Mouse (Mus musculus): ENCODE measurements around the gene Calhm4. TPM values are rescaled to one million over a fixed set of nuclear protein-coding genes. Genes with fewer than 3 reads are reported as not detected.
A peak's percentile ranks its signal among the peaks of the same experiment; 100 is the strongest.
"Not testable (repeated sequence)": the region's sequence is repeated elsewhere in the genome, so short reads cannot be mapped to it uniquely, and the experiment has no call there.

Calhm4 gene
- polyA plus RNA-seq, 1 experiment from 2014 or later, result not detected

DNA sequence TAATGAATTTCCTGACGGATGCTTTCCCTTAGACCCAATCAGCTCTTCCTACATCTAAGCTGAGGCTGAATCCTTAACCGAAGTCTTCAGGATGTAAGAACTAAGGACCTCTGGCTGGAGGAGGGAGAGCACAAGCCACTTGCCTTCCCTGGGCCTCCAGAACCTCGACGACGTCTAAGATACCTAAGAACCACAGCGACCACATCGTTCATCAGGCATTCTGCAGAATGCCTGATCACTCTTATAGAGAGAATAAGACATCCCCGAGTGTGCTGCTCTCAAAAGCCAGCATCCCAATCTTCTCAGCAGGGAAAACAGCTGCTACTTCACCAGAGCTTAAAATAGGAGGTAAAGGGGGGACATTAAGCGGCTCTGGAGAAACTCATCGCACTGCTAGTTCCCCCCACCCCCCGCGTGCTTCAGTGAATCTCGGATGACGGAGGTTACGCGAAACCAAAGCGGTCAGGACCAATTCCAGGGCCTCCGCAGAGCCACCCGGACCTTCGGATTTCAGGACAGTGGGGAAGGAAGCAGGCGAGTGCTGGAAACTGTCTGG lies 25.3 kb downstream of the Calhm4 start:
- no peak for ATAC-seq (ENCODE audit: low FRiP score, low TSS enrichment)
- no peak for DNase-seq (ENCODE audit: low spot score)

DNA sequence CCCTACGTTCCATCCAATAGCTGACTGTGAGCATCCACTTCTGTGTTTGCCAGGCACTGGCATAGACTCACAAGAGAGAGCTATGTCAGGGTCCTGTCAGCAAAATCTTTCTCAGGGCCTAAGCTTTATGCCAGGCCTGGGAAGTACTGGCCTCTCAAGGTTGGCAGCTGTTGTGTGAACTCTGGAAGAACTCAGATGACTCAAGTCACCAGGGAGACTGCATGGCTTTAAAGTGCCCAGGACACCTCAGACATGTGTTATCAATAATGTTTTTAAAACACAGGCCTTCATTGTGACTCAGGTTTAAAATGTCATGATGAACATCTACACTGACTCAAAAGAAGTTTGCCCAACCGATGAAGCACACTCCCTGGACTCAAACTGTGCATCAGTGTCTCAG lies 30.9 kb downstream of the Calhm4 start:
- DNase-seq (ENCODE audit: low spot score) (no peak), ATAC-seq (ENCODE audit: low FRiP score, low TSS enrichment) (no peak)
- no peak overlapping the region for H3K27ac ChIP-seq (replicated peaks)
- no peaks in the 10 kb centered on the region for H3K27me3 ChIP-seq (ENCODE audit: control insufficient read depth, insufficient read depth, low read length)
- no peak overlapping the region for H3K9ac ChIP-seq (ENCODE audit: low read length)
- WGBS, result 85% methylated on average over 2 of the region's 2 CpGs
- H3K4me2 ChIP-seq (replicated peaks; ENCODE audit: low read depth), result no peak overlapping the region
- no peak for TF ChIP-seq EP300 (optimal IDR thresholded peaks at IDR 0.05)
- no peak for TF ChIP-seq CTCF (IDR thresholded peaks at IDR 0.05; ENCODE audit: low read depth)
- no peak overlapping the region for H3K4me3 ChIP-seq (ENCODE audit: low read depth, low read length)
- H3K4me1 ChIP-seq (replicated peaks; ENCODE audit: control insufficient read depth, insufficient read depth), result no peaks in the 10 kb centered on the region
- H3K36me3 ChIP-seq (ENCODE audit: control insufficient read depth, insufficient read depth, low read length), result no peaks in the 10 kb centered on the region
- H3K9me3 ChIP-seq (ENCODE audit: control insufficient read depth, low read length), result no peaks in the 10 kb centered on the region

More for the DNA sequence above, 25.3 kb downstream of the Calhm4 start:
- TF ChIP-seq CTCF (IDR thresholded peaks at IDR 0.05; ENCODE audit: low read depth), result no peak
- no peak for TF ChIP-seq EP300 (optimal IDR thresholded peaks at IDR 0.05)
- H3K4me3 ChIP-seq (ENCODE audit: low read depth, low read length), result peak overlapping the region; percentile 84
- no peaks in the 10 kb centered on the region for H3K9me3 ChIP-seq (ENCODE audit: control insufficient read depth, low read length)
- H3K9ac ChIP-seq (ENCODE audit: low read length), result peak overlapping the region; percentile 79
- H3K36me3 ChIP-seq (ENCODE audit: control insufficient read depth, insufficient read depth, low read length), result no peaks in the 10 kb centered on the region
- H3K27ac ChIP-seq (replicated peaks), result peak overlapping the region; percentile 94
- 0 out of 2 replicates have a peak, but pooled peaks cover 2% of the 10 kb centered on the region for H3K4me1 ChIP-seq (replicated peaks; ENCODE audit: control insufficient read depth, insufficient read depth)
- H3K27me3 ChIP-seq (ENCODE audit: control insufficient read depth, insufficient read depth, low read length), result no peaks in the 10 kb centered on the region
- under 1% methylated on average over 21 of the region's 21 CpGs for WGBS
- H3K4me2 ChIP-seq (replicated peaks; ENCODE audit: low read depth), result peak overlapping the region; percentile 82

DNA sequence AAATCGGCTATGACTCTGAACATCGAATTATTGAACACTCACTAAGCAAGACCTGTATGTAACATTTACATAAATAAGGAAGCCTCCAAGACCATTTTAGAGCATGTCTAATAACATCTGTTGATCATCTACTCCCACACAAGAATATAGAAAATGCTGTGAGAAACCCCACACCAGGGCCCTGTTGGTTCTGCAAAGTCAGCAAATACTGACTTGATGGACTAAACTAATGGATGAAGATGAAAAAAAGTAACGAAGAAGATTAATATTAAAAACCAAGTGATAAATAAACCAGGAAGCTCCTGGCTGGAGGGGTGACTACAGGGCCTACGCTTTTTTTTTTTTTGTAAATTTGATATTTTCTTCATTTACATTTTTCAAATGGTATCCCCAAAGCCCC lies 31.5 kb downstream of the Calhm4 start:
- Histone ChIP-seq H3K27me3 (ENCODE audit: control insufficient read depth, insufficient read depth, low read length) (no peaks in the 10 kb centered on the region), H3K4me2 (replicated peaks; ENCODE audit: low read depth) (no peak overlapping the region), H3K9ac (ENCODE audit: low read length) (no peak overlapping the region), H3K27ac (replicated peaks) (no peak overlapping the region), H3K9me3 (ENCODE audit: control insufficient read depth, low read length) (no peaks in the 10 kb centered on the region), H3K4me1 (replicated peaks; ENCODE audit: control insufficient read depth, insufficient read depth) (no peaks in the 10 kb centered on the region), H3K4me3 (ENCODE audit: low read depth, low read length) (no peak overlapping the region), H3K36me3 (ENCODE audit: control insufficient read depth, insufficient read depth, low read length) (no peaks in the 10 kb centered on the region)
- WGBS, result 92% methylated on average over 4 of the region's 4 CpGs
- ATAC-seq (ENCODE audit: low FRiP score, low TSS enrichment) (no peak), DNase-seq (ENCODE audit: low spot score) (no peak)
- TF ChIP-seq CTCF (IDR thresholded peaks at IDR 0.05; ENCODE audit: low read depth), result no peak
- TF ChIP-seq EP300 (optimal IDR thresholded peaks at IDR 0.05), result no peak

- H3K36me3 ChIP-seq (ENCODE audit: control insufficient read depth, insufficient read depth, low read length), result peaks cover 8% of the 10 kb centered on the region; the same call in 1 of the 2 replicates
- no peak overlapping the region for H3K4me3 ChIP-seq (ENCODE audit: low read depth, low read length)
- H3K9me3 ChIP-seq (ENCODE audit: control insufficient read depth, low read length), result no peaks in the 10 kb centered on the region
- no peak overlapping the region for H3K9ac ChIP-seq (ENCODE audit: low read length)
- H3K27me3 ChIP-seq (ENCODE audit: control insufficient read depth, insufficient read depth, low read length), result no peaks in the 10 kb centered on the region
- DNase-seq (ENCODE audit: low spot score) (no peak), ATAC-seq (ENCODE audit: low FRiP score, low TSS enrichment) (no peak)
- no peak overlapping the region for H3K27ac ChIP-seq (replicated peaks)
- H3K4me2 ChIP-seq (replicated peaks; ENCODE audit: low read depth), result no peak overlapping the region
- H3K4me1 ChIP-seq (replicated peaks; ENCODE audit: control insufficient read depth, insufficient read depth), result no peaks in the 10 kb centered on the region
- TF ChIP-seq EP300 (optimal IDR thresholded peaks at IDR 0.05) (no peak), CTCF (IDR thresholded peaks at IDR 0.05; ENCODE audit: low read depth) (no peak)
These were observed 45.7 kb downstream of the Calhm4 start for GRCm38 (mm10) chr10:33998397-33998796.

DNA sequence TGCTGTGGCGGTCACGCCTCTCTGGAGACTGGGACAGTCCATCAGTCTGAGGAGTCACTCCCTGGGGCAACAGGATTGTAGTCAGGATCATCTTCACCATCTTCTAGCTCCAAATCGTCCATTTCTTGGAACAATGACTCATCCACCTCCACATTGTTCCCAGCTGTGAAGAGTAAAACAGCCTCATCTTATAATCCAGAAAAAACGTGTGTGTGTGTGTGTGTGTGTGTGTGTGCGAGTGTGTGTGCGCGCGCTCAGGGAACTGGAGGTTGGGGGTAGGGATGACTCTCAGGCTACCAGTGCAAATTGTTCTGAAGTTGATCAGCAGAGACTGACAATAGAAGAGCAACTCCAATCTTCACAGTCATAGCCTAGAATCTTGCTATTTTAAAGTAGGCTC lies 47.4 kb downstream of the Calhm4 start:
- not testable (repeated sequence) for H3K4me3 ChIP-seq (ENCODE audit: low read depth, low read length); H3K27me3 ChIP-seq (ENCODE audit: control insufficient read depth, insufficient read depth, low read length); H3K4me1 ChIP-seq (replicated peaks; ENCODE audit: control insufficient read depth, insufficient read depth); H3K9me3 ChIP-seq (ENCODE audit: control insufficient read depth, low read length); DNase-seq (ENCODE audit: low spot score); ATAC-seq (ENCODE audit: low FRiP score, low TSS enrichment); H3K27ac ChIP-seq (replicated peaks); H3K4me2 ChIP-seq (replicated peaks; ENCODE audit: low read depth); H3K9ac ChIP-seq (ENCODE audit: low read length)
- peaks cover 14% of the 10 kb centered on the region; the same call in 1 of the 2 replicates for H3K36me3 ChIP-seq (ENCODE audit: control insufficient read depth, insufficient read depth, low read length)
- 91% methylated on average over 6 of the region's 8 CpGs for WGBS

Other genes with a start within 250 kb of the Calhm4 start
- not detected in 2 replicates for gene Sult3a1, start 186.6 kb downstream of the Calhm4 start, polyA plus RNA-seq (2015; fragmentation: Nextera tagmentation; extraction: Ambion mirVana)
- 0.12 TPM in 1 of 2 replicates, not detected in the other for gene Rsph4a, start 139.2 kb downstream of the Calhm4 start, polyA plus RNA-seq (2015; fragmentation: Nextera tagmentation; extraction: Ambion mirVana)
- gene Zup1, start 93.0 kb downstream of the Calhm4 start, polyA plus RNA-seq (2015; fragmentation: Nextera tagmentation; extraction: Ambion mirVana), result 8.6 and 8.8 TPM in 2 replicates
- 104 and 109 TPM in 2 replicates for gene Rwdd1, start 24.7 kb downstream of the Calhm4 start, polyA plus RNA-seq (2015; fragmentation: Nextera tagmentation; extraction: Ambion mirVana)
- not detected in 2 replicates for gene Trappc3l, start 6.7 kb downstream of the Calhm4 start, polyA plus RNA-seq (2015; fragmentation: Nextera tagmentation; extraction: Ambion mirVana)
- gene Calhm5, start 52.2 kb upstream of the Calhm4 start, polyA plus RNA-seq (2015; fragmentation: Nextera tagmentation; extraction: Ambion mirVana), result 2.4 and 2.5 TPM in 2 replicates
- gene Calhm6, start 83.7 kb upstream of the Calhm4 start, polyA plus RNA-seq (2015; fragmentation: Nextera tagmentation; extraction: Ambion mirVana), result 0.74 and 1.1 TPM in 2 replicates
- gene Dse, start 163.4 kb upstream of the Calhm4 start, polyA plus RNA-seq (2015; fragmentation: Nextera tagmentation; extraction: Ambion mirVana), result 7.5 and 8.3 TPM in 2 replicates
- 46.7 and 49.1 TPM in 2 replicates for gene Tspyl1, start 237.9 kb upstream of the Calhm4 start, polyA plus RNA-seq (2015; fragmentation: Nextera tagmentation; extraction: Ambion mirVana)